ENCODE assay signal across 22 mouse cellular contexts in genomic region chr7:99694424-99694823, GRCm38 (mm10). TPM values are rescaled to one million over a fixed set of nuclear protein-coding genes. Genes with fewer than 3 reads are reported as not detected.
"Had no signal": no experiment of that assay in that cellular context is flagged by ENCODE, and none has a peak within 500 bp of the region (broad histone marks: within the 10 kb centered on the region; RNA-seq: fewer than 3 reads in every experiment).

No protein-coding gene starts in this region.

RNA-seq across cellular contexts. Expression of gene Slco2b1, which starts 16.7 kb away (rescaled TPM):
- total RNA-seq: megakaryocyte-erythroid progenitor cell, adult 5-6 weeks; neutrophil, adult 5-6 weeks had no signal

RNA-seq across cellular contexts. Expression of gene Olfr520, which starts 35.6 kb away (rescaled TPM):
- total RNA-seq: layer of hippocampus, adult 18-20 months; layer of hippocampus, postnatal 25 days; left cerebral cortex, adult 18-20 months; left cerebral cortex, postnatal 36 days; megakaryocyte progenitor cell, adult 5-6 weeks; megakaryocyte-erythroid progenitor cell, adult 5-6 weeks; monocyte, adult 5-6 weeks; neutrophil, adult 5-6 weeks had no signal
- polyA plus RNA-seq: intestine, postnatal 0 days; kidney, embryonic 15.5 days; limb, embryonic 11.5 days; limb, embryonic 14.5 days; liver, embryonic 11.5 days; liver, embryonic 14.5 days; liver, postnatal 0 days; lung, embryonic 15.5 days; midbrain, embryonic 12.5 days; midbrain, embryonic 15.5 days; myocyte; neural tube, embryonic 13.5 days; spleen, adult 2 months; stomach, embryonic 16.5 days had no signal
